Mouse (Mus musculus): ENCODE measurements around the gene Prkag3. TPM values are rescaled to one million over a fixed set of nuclear protein-coding genes. Genes with fewer than 3 reads are reported as not detected.
A peak's percentile ranks its signal among the peaks of the same experiment; 100 is the strongest.

The Prkag3 gene
- 0.04 and 0.11 TPM in 2 replicates for polyA plus RNA-seq (2015; fragmentation: Nextera tagmentation; extraction: Ambion mirVana)

DNA sequence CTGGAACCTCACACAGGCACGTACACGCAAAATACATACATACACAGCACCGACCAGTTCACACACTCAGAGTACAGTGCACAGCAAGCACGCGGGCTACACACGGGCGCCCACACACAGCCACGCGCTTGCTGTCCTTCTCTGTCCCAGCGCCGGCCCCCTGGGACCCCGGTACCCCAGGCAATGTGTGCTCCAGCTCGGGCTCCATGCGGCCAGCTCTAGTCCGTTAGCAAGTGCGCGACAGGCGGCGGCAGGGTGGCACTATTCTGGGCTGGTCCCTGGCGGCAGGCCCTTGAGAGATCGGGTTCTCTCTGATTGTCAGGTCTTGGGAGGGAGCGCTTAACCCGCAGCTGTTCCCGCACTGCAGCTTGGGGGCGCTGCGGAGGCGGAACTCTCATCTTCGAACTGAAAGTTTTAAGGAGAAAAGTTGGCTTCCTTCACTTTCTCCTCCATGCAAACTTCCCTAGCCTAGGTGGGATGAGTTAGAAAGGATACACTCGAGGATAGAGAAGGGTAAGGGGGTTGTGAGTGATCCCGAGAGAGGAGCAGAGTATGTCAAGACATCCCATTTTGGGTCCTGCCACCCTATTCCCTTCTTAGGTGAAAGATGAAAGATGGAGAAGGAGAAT lies at the start of gene Prkag3:
Gene Prkag3 (minus strand): TSS at position 579 of the 629 bp plus-strand sequence.
- Histone ChIP-seq H3K9ac (replicated peaks) (peak within 1 kb of the TSS; percentile 50; the same call in 1 of the 2 replicates), H3K9me3 (ENCODE audit: low read length) (no peaks in the 10 kb centered on the region), H3K36me3 (replicated peaks; ENCODE audit: insufficient read depth, low read length) (no peaks in the 10 kb centered on the region), H3K27me3 (ENCODE audit: insufficient read depth, low read length) (no peaks in the 10 kb centered on the region), H3K4me2 (ENCODE audit: low read depth, low read length) (peak within 1 kb of the TSS; percentile 68), H3K27ac (ENCODE audit: low read depth) (no peak within 1 kb of the TSS), H3K4me3 (ENCODE audit: low read depth, low read length) (peak within 1 kb of the TSS; percentile 37), H3K4me1 (ENCODE audit: insufficient read depth) (peaks cover 7% of the 10 kb centered on the region)
- WGBS (ENCODE audit: insufficient replicate concordance): 7% methylated on average over 30 of the region's 30 CpGs
- peak; percentile 70 for DNase-seq
- peak; percentile 62 for ATAC-seq
- TF ChIP-seq EP300 (IDR thresholded peaks at IDR 0.05; ENCODE audit: low read depth): no peak
- TF ChIP-seq CTCF (IDR thresholded peaks at IDR 0.05; ENCODE audit: low read depth): peak; percentile 67

DNA sequence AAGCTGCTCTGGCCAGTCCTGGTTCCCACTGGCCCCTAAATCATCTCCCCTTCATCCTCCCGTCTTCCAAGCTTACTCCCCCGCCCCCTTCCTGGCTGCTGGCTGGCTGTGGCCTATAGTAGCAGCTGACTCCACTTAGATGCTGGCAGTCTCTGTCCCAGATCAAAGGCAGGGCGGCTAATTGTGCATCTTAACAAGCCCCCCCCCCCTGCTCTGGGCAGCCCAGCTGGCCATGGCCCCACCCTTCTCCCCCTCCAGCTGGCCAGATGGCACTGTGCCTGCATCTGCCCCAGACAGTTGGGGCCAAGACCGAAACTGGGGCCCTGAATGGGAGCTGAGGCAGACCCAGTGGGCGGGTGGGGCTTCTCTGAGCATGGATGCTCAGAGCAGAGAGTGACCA lies 48.4 kb upstream of the Prkag3 start:
- H3K27me3 ChIP-seq (ENCODE audit: insufficient read depth, low read length): peaks cover 91% of the 10 kb centered on the region
- ATAC-seq: 0 out of 2 replicates have a peak, but pooled peaks have one; percentile 23

DNA sequence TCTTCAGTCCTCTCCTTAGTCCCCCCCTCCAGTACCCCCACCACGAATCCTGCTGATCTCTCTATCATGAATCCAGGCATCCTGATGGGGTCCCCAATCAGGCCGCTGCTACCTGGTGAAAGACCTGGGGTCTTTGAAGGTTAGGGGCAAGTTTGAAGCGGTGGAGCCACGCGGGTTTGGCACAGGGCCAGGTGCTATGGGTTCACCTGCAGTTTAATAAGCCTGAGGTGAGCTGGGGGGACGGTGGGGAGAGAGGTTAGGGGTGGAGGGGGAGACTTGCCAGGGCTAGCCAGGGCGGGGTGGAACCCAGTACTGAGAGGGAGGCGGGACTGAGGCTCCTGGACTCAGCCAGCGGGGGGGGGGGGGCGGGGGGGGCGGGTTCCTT lies 46.1 kb upstream of the Prkag3 start:
- Histone ChIP-seq H3K4me3 (ENCODE audit: low read depth, low read length) (0 out of 2 replicates have a peak overlapping the region, but pooled peaks have one; percentile 6), H3K4me1 (ENCODE audit: insufficient read depth) (peaks cover 9% of the 10 kb centered on the region; the same call in 1 of the 2 replicates), H3K9me3 (ENCODE audit: low read length) (no peaks in the 10 kb centered on the region), H3K27me3 (ENCODE audit: insufficient read depth, low read length) (peaks cover 94% of the 10 kb centered on the region), H3K36me3 (replicated peaks; ENCODE audit: insufficient read depth, low read length) (no peaks in the 10 kb centered on the region), H3K4me2 (ENCODE audit: low read depth, low read length) (no peak overlapping the region), H3K9ac (replicated peaks) (no peak overlapping the region), H3K27ac (ENCODE audit: low read depth) (no peak overlapping the region)
- ATAC-seq: no peak
- TF ChIP-seq EP300 (IDR thresholded peaks at IDR 0.05; ENCODE audit: low read depth) (no peak), CTCF (IDR thresholded peaks at IDR 0.05; ENCODE audit: low read depth) (no peak)
- WGBS (ENCODE audit: insufficient replicate concordance): 0% methylated on average over 6 of the region's 11 CpGs
- DNase-seq: no peak

More for the DNA sequence above, 48.4 kb upstream of the Prkag3 start:
- Histone ChIP-seq H3K4me1 (ENCODE audit: insufficient read depth) (peaks cover 4% of the 10 kb centered on the region; the same call in 1 of the 2 replicates), H3K27ac (ENCODE audit: low read depth) (no peak overlapping the region), H3K36me3 (replicated peaks; ENCODE audit: insufficient read depth, low read length) (no peaks in the 10 kb centered on the region), H3K9me3 (ENCODE audit: low read length) (no peaks in the 10 kb centered on the region), H3K4me3 (ENCODE audit: low read depth, low read length) (no peak overlapping the region), H3K4me2 (ENCODE audit: low read depth, low read length) (no peak overlapping the region), H3K9ac (replicated peaks) (no peak overlapping the region)
- WGBS (ENCODE audit: insufficient replicate concordance): 20% methylated on average over 5 of the region's 5 CpGs
- no peak for DNase-seq
- no peak for TF ChIP-seq CTCF (IDR thresholded peaks at IDR 0.05; ENCODE audit: low read depth)
- no peak for TF ChIP-seq EP300 (IDR thresholded peaks at IDR 0.05; ENCODE audit: low read depth)

DNA sequence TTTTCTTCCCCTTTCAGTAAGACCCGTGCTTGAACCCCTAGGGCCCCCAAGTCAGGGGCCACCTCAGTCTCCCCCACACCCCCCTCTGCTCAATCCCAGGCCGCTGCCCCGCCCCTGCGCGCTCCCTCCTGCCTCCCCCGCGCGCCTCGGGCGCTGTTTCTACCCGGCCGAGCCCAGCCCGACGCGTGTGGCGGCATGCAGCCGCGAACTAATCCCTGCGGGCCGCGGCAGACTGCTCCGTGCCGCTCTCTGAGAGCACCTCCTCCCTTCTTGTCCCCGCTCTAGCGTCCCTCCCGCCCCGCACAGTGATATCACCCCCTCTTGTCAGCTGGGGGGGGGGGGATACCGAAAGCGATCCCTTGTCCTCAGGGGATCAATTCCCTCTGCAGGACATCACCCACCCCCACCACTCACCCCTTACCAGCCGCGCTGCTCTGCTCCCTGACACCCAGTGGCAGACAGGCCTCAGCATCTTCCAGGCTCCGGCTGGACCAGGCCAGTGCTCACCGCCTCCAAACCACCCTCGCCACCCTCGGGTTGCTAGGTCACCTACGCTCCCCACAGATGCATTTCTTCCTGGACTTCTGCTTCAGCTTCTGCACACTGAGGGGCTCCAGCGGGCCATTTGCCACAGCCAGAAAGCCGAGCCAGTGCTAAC lies 45.6 kb upstream of the Prkag3 start:
- Histone ChIP-seq H3K9ac (replicated peaks) (no peak overlapping the region), H3K4me2 (ENCODE audit: low read depth, low read length) (peak overlapping the region; percentile 29; the same call in 1 of the 2 replicates), H3K9me3 (ENCODE audit: low read length) (no peaks in the 10 kb centered on the region), H3K27ac (ENCODE audit: low read depth) (no peak overlapping the region), H3K27me3 (ENCODE audit: insufficient read depth, low read length) (peaks cover 94% of the 10 kb centered on the region), H3K4me1 (ENCODE audit: insufficient read depth) (peaks cover 9% of the 10 kb centered on the region; the same call in 1 of the 2 replicates), H3K36me3 (replicated peaks; ENCODE audit: insufficient read depth, low read length) (no peaks in the 10 kb centered on the region), H3K4me3 (ENCODE audit: low read depth, low read length) (0 out of 2 replicates have a peak overlapping the region, but pooled peaks have one; percentile 6)
- 3% methylated on average over 28 of the region's 38 CpGs for WGBS (ENCODE audit: insufficient replicate concordance)
- ATAC-seq (no peak), DNase-seq (no peak)
- TF ChIP-seq CTCF (IDR thresholded peaks at IDR 0.05; ENCODE audit: low read depth): no peak
- no peak for TF ChIP-seq EP300 (IDR thresholded peaks at IDR 0.05; ENCODE audit: low read depth)

DNA sequence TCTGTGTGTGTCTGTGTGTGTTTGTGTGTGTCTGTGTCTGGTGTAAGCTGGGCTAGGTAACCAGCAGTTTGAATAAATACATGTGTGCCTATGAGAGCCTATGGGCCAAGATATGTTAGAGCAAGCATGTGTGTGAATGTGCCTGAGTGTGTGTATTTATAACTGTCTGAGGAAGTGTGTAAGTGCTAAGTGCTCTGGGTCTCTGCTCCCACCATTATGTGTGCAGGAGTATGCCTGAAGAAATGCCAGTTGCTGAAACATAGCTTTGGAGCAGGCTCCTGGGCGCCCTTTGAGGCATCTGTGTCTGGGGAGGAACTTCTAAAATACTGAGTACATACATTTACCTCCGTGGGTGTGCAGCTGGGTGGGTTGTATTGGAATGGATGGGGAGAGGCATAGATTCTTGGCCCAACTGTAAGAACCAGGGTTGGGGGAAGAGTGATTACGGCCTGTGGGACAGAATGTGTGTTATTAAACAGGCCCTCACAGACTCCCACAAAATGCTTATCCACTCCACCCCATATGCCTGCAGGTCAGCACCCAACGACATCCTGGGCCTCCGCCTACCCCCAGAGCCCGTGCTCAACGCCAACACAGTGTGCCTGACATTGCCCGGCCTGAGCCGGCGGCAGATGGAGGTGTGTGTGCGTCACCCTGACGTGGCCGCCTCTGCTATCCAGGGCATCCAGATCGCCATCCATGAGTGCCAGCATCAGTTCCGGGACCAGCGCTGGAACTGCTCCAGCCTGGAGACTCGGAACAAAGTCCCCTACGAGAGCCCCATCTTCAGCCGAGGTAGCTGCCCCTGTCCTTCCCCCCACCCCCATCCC lies 44.0 kb upstream of the Prkag3 start:
- no peak for ATAC-seq
- 12% methylated on average over 19 of the region's 19 CpGs for WGBS (ENCODE audit: insufficient replicate concordance)
- peaks cover 91% of the 10 kb centered on the region for H3K27me3 ChIP-seq (ENCODE audit: insufficient read depth, low read length)
- no peak overlapping the region for H3K9ac ChIP-seq (replicated peaks)
- H3K9me3 ChIP-seq (ENCODE audit: low read length): no peaks in the 10 kb centered on the region
- DNase-seq: no peak
- TF ChIP-seq EP300 (IDR thresholded peaks at IDR 0.05; ENCODE audit: low read depth) (no peak), CTCF (IDR thresholded peaks at IDR 0.05; ENCODE audit: low read depth) (no peak)
- H3K4me1 ChIP-seq (ENCODE audit: insufficient read depth): peaks cover 9% of the 10 kb centered on the region; the same call in 1 of the 2 replicates
- no peaks in the 10 kb centered on the region for H3K36me3 ChIP-seq (replicated peaks; ENCODE audit: insufficient read depth, low read length)
- H3K4me3 ChIP-seq (ENCODE audit: low read depth, low read length): no peak overlapping the region
- no peak overlapping the region for H3K4me2 ChIP-seq (ENCODE audit: low read depth, low read length)
- no peak overlapping the region for H3K27ac ChIP-seq (ENCODE audit: low read depth)

All from liver, postnatal 0 days (tissue).